Mouse (Mus musculus) monocyte, adult 5-6 weeks (primary cell): Measurements from ENCODE around the gene Olfr76. TPM values are rescaled to one million over a fixed set of nuclear protein-coding genes. Genes with fewer than 3 reads are reported as not detected.
"Not testable (repeated sequence)": the region's sequence is repeated elsewhere in the genome, so short reads cannot be mapped to it uniquely, and the experiment has no call there.

Experiments
- ATAC-seq: fragments of 153-309, 156-312 bp; replicated peaks from 2 replicates; pipeline ENCODE4 v1.8.0; 2017; ENCODE audit warnings: mild to moderate bottlenecking; ENCODE audit not compliant: low TSS enrichment, insufficient number of reproducible peaks, severe bottlenecking, poor library complexity, low FRiP score
- total RNA-seq: library from RNA; stranded (forward); fragments of 200-1000, 200-491, 200-594 nt; gene quantifications from 3 replicates; pipeline ENCODE4 v1.2.3, GENCODE M21; 2017

The Olfr76 gene
- total RNA-seq = not detected in 3 replicates

DNA sequence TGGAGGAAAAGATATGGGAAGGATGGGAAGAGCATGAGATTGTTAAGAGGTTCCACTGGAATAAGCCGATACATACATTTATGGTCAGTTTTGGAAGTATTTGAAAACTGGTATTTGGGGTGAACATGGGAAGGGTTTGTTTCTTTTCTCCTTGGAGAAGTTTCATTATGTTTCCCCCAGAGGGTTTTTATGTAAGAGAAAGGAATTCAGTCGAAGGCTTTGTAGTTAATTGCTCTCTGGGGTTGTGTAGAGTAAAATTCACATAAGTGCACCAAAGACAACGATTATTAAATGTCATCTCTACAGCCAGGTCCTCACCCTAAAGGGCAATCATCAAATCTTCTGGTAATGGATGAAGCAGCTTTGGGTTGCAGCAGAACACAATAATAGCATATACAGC, at the start of gene Olfr76:
Gene Olfr76, minus strand, starts transcription at position 101 of the 400 bp plus-strand sequence.
- ATAC-seq = no peak

DNA sequence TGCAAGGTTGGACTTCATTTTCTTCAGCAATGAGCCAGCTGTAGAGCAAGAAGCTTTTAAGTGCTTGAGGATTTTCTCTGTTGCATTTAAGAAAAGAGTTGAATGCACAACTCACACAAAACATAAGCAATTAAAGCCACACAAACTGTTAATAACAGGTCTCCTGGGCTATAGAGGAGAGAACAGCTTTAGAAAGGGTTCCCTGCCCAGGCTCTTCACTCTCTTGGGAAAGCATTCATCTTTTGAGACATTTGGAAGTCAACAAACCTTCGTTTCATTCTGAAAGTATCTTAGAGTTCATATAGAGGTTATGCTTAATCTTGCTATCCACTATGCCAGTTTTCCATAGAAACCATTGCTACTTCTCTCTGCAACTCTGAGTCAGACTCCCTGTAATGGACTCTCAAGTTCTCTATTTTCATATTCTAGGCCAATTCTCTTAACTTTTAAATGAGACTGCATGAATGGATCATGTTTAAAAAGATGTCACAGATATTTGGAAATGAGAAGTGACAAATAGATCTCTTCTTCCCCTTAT, 47.1 kb upstream of the Olfr76 start, which contains the start of gene Olfr1555-ps1:
Gene Olfr1555-ps1, minus strand, starts transcription at position 51 of the 538 bp plus-strand sequence.
- ATAC-seq = not testable (repeated sequence)

DNA sequence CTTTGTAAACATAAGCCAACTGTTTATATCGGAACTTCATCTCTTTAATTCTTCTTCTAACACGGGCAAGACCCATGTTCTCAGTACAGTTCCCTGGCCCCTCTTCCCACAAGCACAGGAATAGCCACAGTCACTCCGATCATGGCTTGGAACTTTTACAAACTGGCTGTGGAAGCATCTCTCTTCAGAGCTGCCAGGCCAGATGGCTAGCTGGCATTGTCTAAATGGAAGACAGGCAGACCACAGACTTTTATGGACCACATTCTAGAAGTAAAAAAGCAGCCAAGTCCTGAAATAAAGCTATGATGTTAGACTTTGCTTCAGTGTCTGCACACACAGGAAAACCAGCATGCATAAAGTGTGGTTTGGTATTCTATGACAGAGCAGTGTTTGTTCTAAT, 22.4 kb upstream of the Olfr76 start:
- ATAC-seq = no peak

DNA sequence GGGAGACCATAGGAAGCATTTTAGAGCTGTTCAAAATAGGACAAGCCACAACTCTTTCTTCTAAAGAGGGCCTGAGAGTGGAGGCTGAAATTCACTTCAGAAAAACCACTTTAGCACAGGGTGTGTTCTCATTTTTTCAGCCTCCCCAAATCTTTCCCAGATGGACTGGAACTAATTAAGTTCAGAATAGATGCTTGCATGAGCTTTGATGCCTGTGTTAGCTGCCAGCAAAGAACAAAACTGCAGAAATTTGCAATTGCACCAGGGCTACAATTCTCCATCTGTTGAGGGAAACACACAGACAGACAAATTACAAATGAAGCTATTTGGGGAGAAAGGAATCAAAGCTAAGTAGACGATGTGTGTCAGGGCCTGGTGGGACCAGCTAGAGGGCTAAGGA, 20.4 kb upstream of the Olfr76 start:
- ATAC-seq = no peak

DNA sequence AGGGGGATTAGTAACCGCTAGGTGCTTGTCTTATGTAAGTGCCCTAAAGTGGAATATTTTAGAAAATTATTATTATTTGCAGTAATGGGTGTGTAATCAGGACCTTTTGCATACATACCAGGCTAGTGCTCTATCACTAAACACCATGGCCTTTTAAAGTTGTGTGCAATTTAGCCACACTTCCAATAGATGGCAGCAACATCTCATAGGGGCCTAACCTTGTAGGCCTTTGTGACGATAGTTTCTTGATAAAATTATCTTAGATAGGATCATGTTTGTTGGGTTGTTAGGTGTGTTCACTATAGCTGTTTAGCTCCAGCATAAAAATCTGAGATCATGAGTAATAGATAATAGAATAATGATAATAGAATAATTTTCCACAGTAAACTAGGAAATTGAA, 11.3 kb upstream of the Olfr76 start:
- no peak for ATAC-seq

DNA sequence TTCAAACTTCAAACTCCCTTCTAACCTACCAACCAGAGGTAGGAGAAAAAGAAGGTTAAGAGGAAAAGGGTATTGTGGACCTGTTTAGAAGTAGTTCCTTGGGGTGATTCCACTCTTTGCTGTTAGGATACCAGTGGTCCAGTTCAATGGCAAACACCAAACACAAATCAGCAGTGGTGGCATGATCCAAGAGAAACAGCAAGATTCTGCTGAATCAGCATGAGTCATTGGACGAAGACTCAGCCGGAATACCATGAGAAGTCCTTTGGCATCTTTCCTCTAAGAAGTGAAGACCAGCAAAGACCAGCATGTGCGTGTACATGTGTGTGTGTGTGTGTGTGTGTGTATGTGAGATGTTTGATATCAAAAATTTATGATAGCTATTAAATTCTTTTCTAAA, 6.5 kb downstream of the Olfr76 start:
- no peak for ATAC-seq

DNA sequence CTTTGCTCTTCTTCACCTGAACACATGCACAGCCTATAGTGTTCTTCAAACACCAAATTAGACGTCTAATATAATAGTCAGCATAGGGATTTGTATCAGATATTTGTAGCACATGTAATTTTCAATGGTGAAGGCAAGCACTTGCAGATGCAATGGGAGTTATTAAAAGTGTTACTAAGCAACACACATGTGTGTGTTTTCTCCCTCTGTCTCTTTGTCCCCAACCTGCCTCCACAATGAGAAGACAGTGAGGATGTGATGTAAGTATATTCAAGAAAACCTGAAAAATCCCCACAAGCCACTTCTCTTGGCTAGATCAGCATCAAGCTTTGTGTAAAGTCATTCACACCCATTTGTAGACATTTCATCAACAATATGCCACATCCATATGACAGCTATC, 7.2 kb downstream of the Olfr76 start, which contains the start of gene Olfr1428:
Gene Olfr1428, minus strand, starts transcription at position 101 of the 400 bp plus-strand sequence.
- no peak for ATAC-seq

DNA sequence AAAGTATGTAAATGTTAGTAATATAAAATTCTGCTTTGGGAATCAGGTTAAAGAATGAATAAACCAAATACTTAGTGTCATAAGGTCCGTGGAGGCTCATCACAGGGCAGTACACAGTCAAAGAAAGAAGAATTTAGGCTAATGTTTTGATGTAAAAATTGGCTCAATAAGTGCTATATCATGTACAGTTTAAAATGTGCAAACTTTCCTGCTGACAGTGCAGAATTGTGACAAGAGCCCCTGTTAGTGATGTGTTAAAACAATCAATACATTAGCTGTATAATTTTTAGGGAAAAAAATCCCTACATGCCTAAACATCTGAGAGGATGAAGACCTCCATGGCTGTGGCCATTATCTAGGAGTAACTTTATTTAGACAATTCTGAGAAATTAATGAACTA, 9.2 kb downstream of the Olfr76 start:
- ATAC-seq = no peak

DNA sequence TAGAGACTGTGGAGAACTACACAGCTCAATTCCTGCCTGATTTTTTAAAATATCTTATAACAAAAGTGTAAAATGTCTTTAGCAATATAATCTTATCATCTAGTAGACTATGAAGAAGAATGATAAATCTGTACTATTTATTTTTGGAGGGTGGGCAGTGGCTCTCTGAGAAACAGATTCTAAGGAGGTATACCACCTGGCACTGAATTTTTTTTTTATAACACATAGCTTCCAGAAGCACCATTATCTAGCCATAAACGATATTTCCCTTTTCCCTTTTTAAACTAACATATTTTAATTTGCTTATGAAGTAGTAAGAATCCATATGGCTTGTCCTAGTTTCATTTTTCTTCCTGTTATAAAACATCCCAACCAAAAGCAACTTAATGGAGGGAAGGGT, 18.5 kb downstream of the Olfr76 start:
- ATAC-seq = no peak

DNA sequence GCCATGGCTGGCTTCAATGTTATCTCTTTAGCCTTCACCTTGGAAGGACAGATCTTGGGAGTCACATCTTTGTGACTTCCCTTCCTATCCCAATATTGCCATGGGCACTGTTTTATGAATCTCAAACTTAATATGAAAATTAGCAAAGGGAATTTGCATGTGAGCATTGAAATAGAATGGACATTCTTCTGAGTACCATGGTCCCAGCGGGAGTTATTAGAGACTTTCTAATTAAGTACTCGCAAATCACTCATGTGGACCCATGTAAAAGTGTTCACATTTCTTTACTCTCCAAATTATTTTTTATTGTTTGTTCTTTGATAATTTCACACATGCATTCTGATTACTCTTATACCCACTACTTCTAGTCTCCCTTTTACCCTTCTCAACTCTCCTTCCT, 19.8 kb downstream of the Olfr76 start, which contains the start of gene Olfr1427:
Gene Olfr1427, minus strand, starts transcription at position 101 of the 400 bp plus-strand sequence.
- no peak for ATAC-seq

DNA sequence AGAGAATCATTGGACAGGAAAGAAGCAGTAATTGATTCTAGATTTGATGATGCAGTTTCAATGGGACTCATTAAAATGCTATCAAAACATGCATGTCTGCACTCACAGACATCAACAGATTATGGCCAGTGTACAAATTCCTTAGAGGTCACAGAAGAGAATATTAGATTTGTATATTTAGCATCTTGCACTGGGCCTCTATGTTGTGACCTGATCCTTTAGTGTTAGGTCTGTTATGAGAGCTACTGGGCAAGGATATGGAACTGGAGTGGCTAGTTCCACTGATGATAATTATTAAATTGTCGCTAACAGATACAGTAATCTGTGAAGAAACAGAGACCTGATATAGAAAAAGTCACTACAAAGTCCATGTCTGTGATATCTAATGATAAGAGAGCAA, 31.1 kb downstream of the Olfr76 start, which contains the start of gene Olfr1426:
Gene Olfr1426, minus strand, starts transcription at position 101 of the 400 bp plus-strand sequence.
- no peak for ATAC-seq

DNA sequence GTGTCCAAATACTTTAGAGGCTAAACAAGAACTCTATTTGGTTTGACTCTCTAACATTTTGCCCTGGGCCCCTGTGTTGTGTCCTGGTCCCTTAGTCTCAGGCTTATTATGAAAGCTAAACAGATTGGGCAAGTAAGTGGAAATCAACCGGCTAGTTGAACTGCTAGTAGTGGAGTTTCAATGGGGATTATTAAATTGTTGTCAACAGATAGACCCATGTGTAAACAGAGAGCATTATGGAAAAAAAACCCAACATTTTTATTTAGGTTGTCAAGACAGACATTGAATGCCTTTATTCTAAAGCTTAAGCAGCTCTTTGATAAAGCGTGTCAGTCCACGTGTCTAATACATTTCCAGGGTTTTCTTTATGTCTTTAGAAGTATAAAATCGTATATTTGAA, 45.4 kb downstream of the Olfr76 start, which contains the start of gene Olfr1425:
Gene Olfr1425, minus strand, starts transcription at position 101 of the 400 bp plus-strand sequence.
- not testable (repeated sequence) for ATAC-seq

DNA sequence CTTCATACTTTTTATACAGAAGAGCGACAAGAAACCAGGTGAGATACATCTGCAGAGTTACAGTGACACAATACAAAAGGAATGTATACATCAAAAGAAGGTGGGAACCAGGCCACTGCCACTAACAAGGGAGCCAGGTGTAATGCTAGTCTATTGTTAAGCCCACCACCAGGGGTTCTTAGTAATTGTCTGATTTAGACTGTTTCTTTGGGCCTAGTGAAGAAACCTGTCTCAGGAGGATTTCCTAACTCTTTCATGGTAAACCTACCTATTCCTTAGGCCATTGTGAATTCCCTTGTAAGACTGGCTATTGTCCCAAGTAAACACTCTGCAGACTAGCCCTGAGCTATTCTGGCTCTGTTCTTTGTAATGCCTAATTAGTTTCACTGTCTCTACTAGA, 53.5 kb downstream of the Olfr76 start:
- not testable (repeated sequence) for ATAC-seq

Other genes with a start within 250 kb of the Olfr76 start
- not detected in 3 replicates for gene Olfr1419, start 248.1 kb downstream of the Olfr76 start, total RNA-seq
- not detected in 3 replicates for gene Olfr1420, start 236.6 kb downstream of the Olfr76 start, total RNA-seq
- 15.1 to 24.9 TPM (median 16.0 TPM) in 3 replicates for gene Patl1, start 210.8 kb downstream of the Olfr76 start, total RNA-seq
- 22.1 to 45.4 TPM (median 25.4 TPM) in 3 replicates for gene Osbp, start 157.3 kb downstream of the Olfr76 start, total RNA-seq
- gene Olfr1423, start 81.9 kb downstream of the Olfr76 start, total RNA-seq = 0.11 TPM in 1 of 3 replicates, not detected in the others
- 1.4 TPM in 1 of 3 replicates, not detected in the others for gene Olfr1424, start 60.5 kb downstream of the Olfr76 start, total RNA-seq
- gene Olfr1425, start 45.5 kb downstream of the Olfr76 start, total RNA-seq = not detected in 3 replicates
- gene Olfr1426, start 31.2 kb downstream of the Olfr76 start, total RNA-seq = not detected in 3 replicates
- gene Olfr1427, start 19.9 kb downstream of the Olfr76 start, total RNA-seq = not detected in 3 replicates
- not detected in 3 replicates for gene Olfr1428, start 7.3 kb downstream of the Olfr76 start, total RNA-seq
- gene Olfr1555-ps1, start 46.9 kb upstream of the Olfr76 start, total RNA-seq = not detected in 3 replicates
- gene Olfr1431, start 77.4 kb upstream of the Olfr76 start, total RNA-seq = not detected in 3 replicates
- not detected in 3 replicates for gene Olfr1432, start 109.4 kb upstream of the Olfr76 start, total RNA-seq
- not detected in 3 replicates for gene Olfr262, start 118.5 kb upstream of the Olfr76 start, total RNA-seq
- gene Olfr235, start 137.8 kb upstream of the Olfr76 start, total RNA-seq = not detected in 3 replicates
- gene Olfr1434, start 156.7 kb upstream of the Olfr76 start, total RNA-seq = not detected in 3 replicates
- not detected in 3 replicates for gene Olfr1436, start 175.9 kb upstream of the Olfr76 start, total RNA-seq
- not detected in 3 replicates for gene Olfr1437, start 201.9 kb upstream of the Olfr76 start, total RNA-seq
- not detected in 3 replicates for gene Olfr1438-ps1, start 212.7 kb upstream of the Olfr76 start, total RNA-seq